Mouse (Mus musculus): ENCODE results near the gene Sorcs2. TPM values are rescaled to one million over a fixed set of nuclear protein-coding genes. Genes with fewer than 3 reads are reported as not detected.
A peak's percentile ranks its signal among the peaks of the same experiment; 100 is the strongest.

Gene Sorcs2
- polyA plus RNA-seq, 1 experiment from 2014 or later, result 11.1 TPM

DNA sequence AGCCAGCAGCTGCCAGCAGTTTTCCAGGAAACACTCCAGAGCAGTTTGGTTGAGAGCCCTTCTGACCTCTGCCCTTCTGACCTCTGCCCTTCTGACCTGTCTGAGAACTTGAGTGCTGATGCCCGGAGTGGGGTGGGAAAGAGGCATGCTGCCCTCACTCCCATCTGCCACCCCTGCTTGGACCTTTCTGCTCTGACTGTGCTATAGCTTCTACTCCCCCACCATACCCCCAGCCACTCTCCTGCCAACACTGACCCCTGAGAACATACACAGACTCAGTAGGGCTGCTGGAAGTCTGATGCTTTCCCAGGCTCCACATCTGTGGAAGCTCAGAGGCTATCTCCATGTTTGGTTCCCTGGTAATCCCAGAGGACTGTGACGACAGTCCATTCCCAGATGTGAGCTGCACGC is 277.0 kb downstream of the Sorcs2 start:
- no peak for ATAC-seq (ENCODE audit: low read depth)
- H3K4me3 ChIP-seq (ENCODE audit: low read depth, low read length), result no peak overlapping the region
- no peak overlapping the region for H3K9ac ChIP-seq (replicated peaks; ENCODE audit: low read depth, low read length)
- no peak overlapping the region for H3K4me2 ChIP-seq (ENCODE audit: low read depth, low read length)
- H3K27me3 ChIP-seq (ENCODE audit: control insufficient read depth, insufficient read depth, low read length), result no peaks in the 10 kb centered on the region
- H3K4me1 ChIP-seq (ENCODE audit: control insufficient read depth, insufficient read depth, low read length), result peaks cover 12% of the 10 kb centered on the region
- no peak overlapping the region for H3K27ac ChIP-seq (ENCODE audit: low read depth, low read length)
- H3K36me3 ChIP-seq (ENCODE audit: control insufficient read depth, insufficient read depth, low read length), result no peaks in the 10 kb centered on the region
- 13% methylated on average over 3 of the region's 3 CpGs for WGBS
- H3K9me3 ChIP-seq (ENCODE audit: control insufficient read depth, low read length), result no peaks in the 10 kb centered on the region

- H3K9me3 ChIP-seq (ENCODE audit: control insufficient read depth, low read length), result no peaks in the 10 kb centered on the region
- peaks cover 12% of the 10 kb centered on the region for H3K4me1 ChIP-seq (ENCODE audit: control insufficient read depth, insufficient read depth, low read length)
- peak; percentile 49; the same call in 1 of the 2 replicates for ATAC-seq (ENCODE audit: low read depth)
- 31% methylated on average over 5 of the region's 5 CpGs for WGBS
- no peak overlapping the region for H3K4me2 ChIP-seq (ENCODE audit: low read depth, low read length)
- no peak overlapping the region for H3K27ac ChIP-seq (ENCODE audit: low read depth, low read length)
- H3K4me3 ChIP-seq (ENCODE audit: low read depth, low read length), result no peak overlapping the region
- no peak overlapping the region for H3K9ac ChIP-seq (replicated peaks; ENCODE audit: low read depth, low read length)
- H3K36me3 ChIP-seq (ENCODE audit: control insufficient read depth, insufficient read depth, low read length), result no peaks in the 10 kb centered on the region
- H3K27me3 ChIP-seq (ENCODE audit: control insufficient read depth, insufficient read depth, low read length), result no peaks in the 10 kb centered on the region
Measured at GRCm38 (mm10) chr5:36118061-36118460, 279.9 kb downstream of the Sorcs2 start.

- no peak for ATAC-seq (ENCODE audit: low read depth)
- Histone ChIP-seq H3K4me2 (ENCODE audit: low read depth, low read length) (no peak overlapping the region), H3K27ac (ENCODE audit: low read depth, low read length) (no peak overlapping the region), H3K9ac (replicated peaks; ENCODE audit: low read depth, low read length) (no peak overlapping the region), H3K27me3 (ENCODE audit: control insufficient read depth, insufficient read depth, low read length) (no peaks in the 10 kb centered on the region), H3K4me3 (ENCODE audit: low read depth, low read length) (no peak overlapping the region), H3K36me3 (ENCODE audit: control insufficient read depth, insufficient read depth, low read length) (no peaks in the 10 kb centered on the region), H3K4me1 (ENCODE audit: control insufficient read depth, insufficient read depth, low read length) (peaks cover 12% of the 10 kb centered on the region), H3K9me3 (ENCODE audit: control insufficient read depth, low read length) (no peaks in the 10 kb centered on the region)
- 27% methylated on average over 7 of the region's 7 CpGs for WGBS
Measured at GRCm38 (mm10) chr5:36115519-36115918, 282.4 kb downstream of the Sorcs2 start.

GRCm38 (mm10) chr5:36113696-36114095 is 284.2 kb downstream of the Sorcs2 start:
- ATAC-seq (ENCODE audit: low read depth), result no peak
- Histone ChIP-seq H3K4me1 (ENCODE audit: control insufficient read depth, insufficient read depth, low read length) (peaks cover 12% of the 10 kb centered on the region), H3K27ac (ENCODE audit: low read depth, low read length) (no peak overlapping the region), H3K9ac (replicated peaks; ENCODE audit: low read depth, low read length) (no peak overlapping the region), H3K4me3 (ENCODE audit: low read depth, low read length) (no peak overlapping the region), H3K27me3 (ENCODE audit: control insufficient read depth, insufficient read depth, low read length) (no peaks in the 10 kb centered on the region), H3K36me3 (ENCODE audit: control insufficient read depth, insufficient read depth, low read length) (no peaks in the 10 kb centered on the region), H3K4me2 (ENCODE audit: low read depth, low read length) (no peak overlapping the region), H3K9me3 (ENCODE audit: control insufficient read depth, low read length) (no peaks in the 10 kb centered on the region)
- WGBS, result 92% methylated on average over 2 of the region's 2 CpGs

- WGBS, result 80% methylated on average over 6 of the region's 6 CpGs
- Histone ChIP-seq H3K9ac (replicated peaks; ENCODE audit: low read depth, low read length) (no peak overlapping the region), H3K4me2 (ENCODE audit: low read depth, low read length) (no peak overlapping the region), H3K4me3 (ENCODE audit: low read depth, low read length) (no peak overlapping the region), H3K27ac (ENCODE audit: low read depth, low read length) (no peak overlapping the region), H3K4me1 (ENCODE audit: control insufficient read depth, insufficient read depth, low read length) (peaks cover 5% of the 10 kb centered on the region), H3K9me3 (ENCODE audit: control insufficient read depth, low read length) (no peaks in the 10 kb centered on the region), H3K27me3 (ENCODE audit: control insufficient read depth, insufficient read depth, low read length) (no peaks in the 10 kb centered on the region), H3K36me3 (ENCODE audit: control insufficient read depth, insufficient read depth, low read length) (no peaks in the 10 kb centered on the region)
- no peak for ATAC-seq (ENCODE audit: low read depth)
Measured at GRCm38 (mm10) chr5:36112696-36113095, 285.2 kb downstream of the Sorcs2 start.

DNA sequence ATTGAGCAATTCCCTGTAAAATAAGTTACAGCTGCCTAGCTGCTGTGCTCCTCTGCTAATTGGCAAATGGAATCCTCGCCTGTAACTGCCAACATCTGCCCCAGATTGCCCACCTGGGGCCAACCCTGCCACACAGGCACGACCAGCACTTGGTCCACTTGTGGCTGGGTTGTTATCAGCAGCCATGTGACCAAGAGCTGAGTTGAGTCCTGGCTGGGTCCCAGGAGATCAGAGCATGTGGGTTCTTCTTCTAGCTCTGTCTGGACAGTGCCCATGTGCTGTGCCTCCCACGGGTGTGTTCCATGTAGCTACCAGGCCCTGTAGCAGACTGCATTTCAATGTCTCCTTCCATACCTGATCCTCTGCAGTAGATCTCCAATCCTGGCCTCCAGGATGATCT is 286.4 kb downstream of the Sorcs2 start:
- H3K27me3 ChIP-seq (ENCODE audit: control insufficient read depth, insufficient read depth, low read length), result no peaks in the 10 kb centered on the region
- no peak overlapping the region for H3K9ac ChIP-seq (replicated peaks; ENCODE audit: low read depth, low read length)
- H3K36me3 ChIP-seq (ENCODE audit: control insufficient read depth, insufficient read depth, low read length), result no peaks in the 10 kb centered on the region
- no peak overlapping the region for H3K4me3 ChIP-seq (ENCODE audit: low read depth, low read length)
- H3K9me3 ChIP-seq (ENCODE audit: control insufficient read depth, low read length), result no peaks in the 10 kb centered on the region
- 61% methylated on average over 3 of the region's 3 CpGs for WGBS
- H3K4me1 ChIP-seq (ENCODE audit: control insufficient read depth, insufficient read depth, low read length), result no peaks in the 10 kb centered on the region
- H3K27ac ChIP-seq (ENCODE audit: low read depth, low read length), result no peak overlapping the region
- ATAC-seq (ENCODE audit: low read depth), result no peak
- no peak overlapping the region for H3K4me2 ChIP-seq (ENCODE audit: low read depth, low read length)

- no peaks in the 10 kb centered on the region for H3K27me3 ChIP-seq (ENCODE audit: control insufficient read depth, insufficient read depth, low read length)
- H3K9me3 ChIP-seq (ENCODE audit: control insufficient read depth, low read length), result no peaks in the 10 kb centered on the region
- no peak overlapping the region for H3K27ac ChIP-seq (ENCODE audit: low read depth, low read length)
- no peak overlapping the region for H3K9ac ChIP-seq (replicated peaks; ENCODE audit: low read depth, low read length)
- H3K4me3 ChIP-seq (ENCODE audit: low read depth, low read length), result no peak overlapping the region
- H3K4me1 ChIP-seq (ENCODE audit: control insufficient read depth, insufficient read depth, low read length), result no peaks in the 10 kb centered on the region
- no peak overlapping the region for H3K4me2 ChIP-seq (ENCODE audit: low read depth, low read length)
- ATAC-seq (ENCODE audit: low read depth), result no peak
- WGBS, result 61% methylated on average over 4 of the region's 4 CpGs
- H3K36me3 ChIP-seq (ENCODE audit: control insufficient read depth, insufficient read depth, low read length), result no peaks in the 10 kb centered on the region
Measured at GRCm38 (mm10) chr5:36108339-36108887, 289.5 kb downstream of the Sorcs2 start.

DNA sequence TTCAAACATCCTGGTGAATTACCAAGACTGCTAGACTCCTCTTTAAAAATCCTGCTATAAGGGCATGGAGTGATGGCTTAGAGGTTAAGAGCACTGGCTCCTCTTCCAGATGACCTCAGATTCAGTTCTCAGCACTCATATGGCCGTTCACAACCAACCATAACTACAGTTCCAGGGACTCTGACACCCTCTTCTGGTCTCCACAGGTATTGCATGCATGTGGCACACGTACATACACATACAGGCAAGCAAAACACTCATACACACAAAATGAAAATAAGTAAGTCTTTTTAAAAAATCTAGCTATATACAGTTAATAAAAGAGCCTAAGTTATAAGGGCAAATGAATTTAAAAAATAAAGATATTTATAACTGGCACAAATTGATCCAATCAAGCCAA is 294.5 kb downstream of the Sorcs2 start:
- 90% methylated on average over 2 of the region's 2 CpGs for WGBS
- Histone ChIP-seq H3K9me3 (ENCODE audit: control insufficient read depth, low read length) (no peaks in the 10 kb centered on the region), H3K9ac (replicated peaks; ENCODE audit: low read depth, low read length) (no peak overlapping the region), H3K4me3 (ENCODE audit: low read depth, low read length) (no peak overlapping the region), H3K4me1 (ENCODE audit: control insufficient read depth, insufficient read depth, low read length) (no peaks in the 10 kb centered on the region), H3K4me2 (ENCODE audit: low read depth, low read length) (no peak overlapping the region), H3K36me3 (ENCODE audit: control insufficient read depth, insufficient read depth, low read length) (no peaks in the 10 kb centered on the region), H3K27ac (ENCODE audit: low read depth, low read length) (no peak overlapping the region), H3K27me3 (ENCODE audit: control insufficient read depth, insufficient read depth, low read length) (no peaks in the 10 kb centered on the region)
- ATAC-seq (ENCODE audit: low read depth), result no peak

DNA sequence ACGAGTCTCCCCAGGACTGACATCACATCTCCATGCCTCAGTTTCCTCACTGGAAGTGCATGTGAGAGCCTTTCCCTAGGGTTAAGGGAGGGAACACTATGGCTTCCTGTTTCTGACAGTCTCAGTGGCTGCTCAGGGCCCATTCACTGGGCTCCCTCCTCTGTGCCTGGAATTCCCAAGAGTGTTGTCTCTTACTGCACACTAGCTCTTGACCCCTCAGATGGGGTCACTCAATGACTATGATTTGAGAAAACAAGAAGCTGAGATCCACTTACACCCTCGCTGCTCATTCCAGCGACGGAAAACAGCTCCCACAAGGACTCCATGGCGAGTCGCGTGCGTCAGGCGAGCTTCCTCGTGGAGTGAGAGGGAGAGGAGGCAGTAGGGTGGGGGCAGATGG is 296.8 kb downstream of the Sorcs2 start:
- Histone ChIP-seq H3K4me2 (ENCODE audit: low read depth, low read length) (no peak overlapping the region), H3K36me3 (ENCODE audit: control insufficient read depth, insufficient read depth, low read length) (no peaks in the 10 kb centered on the region), H3K4me3 (ENCODE audit: low read depth, low read length) (no peak overlapping the region), H3K27me3 (ENCODE audit: control insufficient read depth, insufficient read depth, low read length) (no peaks in the 10 kb centered on the region), H3K27ac (ENCODE audit: low read depth, low read length) (no peak overlapping the region), H3K9me3 (ENCODE audit: control insufficient read depth, low read length) (no peaks in the 10 kb centered on the region), H3K4me1 (ENCODE audit: control insufficient read depth, insufficient read depth, low read length) (0 out of 2 replicates have a peak, but pooled peaks cover under 1% of the 10 kb centered on the region), H3K9ac (replicated peaks; ENCODE audit: low read depth, low read length) (no peak overlapping the region)
- 62% methylated on average over 10 of the region's 10 CpGs for WGBS
- no peak for ATAC-seq (ENCODE audit: low read depth)
